8 mouse cellular contexts compared by ENCODE assay signal in genomic region chr14:20658326-20658725, GRCm38 (mm10). TPM values are rescaled to one million over a fixed set of nuclear protein-coding genes. Genes with fewer than 3 reads are reported as not detected.
DNase-seq lines count a peak whose midpoint lies in the region; ATAC-seq and TF ChIP-seq lines count a peak whose summit lies in the region.
"Had no signal": no experiment of that assay in that cellular context is flagged by ENCODE, and none has a peak within 500 bp of the region (broad histone marks: within the 10 kb centered on the region; RNA-seq: fewer than 3 reads in every experiment).

No protein-coding gene starts in this region.

- H3K27me3 ChIP-seq in intestine, postnatal 0 days (replicated peaks; ENCODE audit: control insufficient read depth, insufficient read depth, low read length), result 0 out of 2 replicates have a peak, but pooled peaks cover 5% of the 10 kb centered on the region
- 0 out of 2 replicates have a peak, but pooled peaks cover 2% of the 10 kb centered on the region for H3K27me3 ChIP-seq in intestine, embryonic 15.5 days (replicated peaks)
- H3K27me3 ChIP-seq in lung, embryonic 14.5 days (ENCODE audit: insufficient read depth, low read length), result no peaks in the 10 kb centered on the region
- H3K27me3 ChIP-seq in forebrain, embryonic 13.5 days, result peaks cover 18% of the 10 kb centered on the region

- TF ChIP-seq CTCF in intestine, postnatal 0 days (IDR thresholded peaks at IDR 0.05; ENCODE audit: low read depth), result peak; percentile 84
- TF ChIP-seq CTCF in lung, embryonic 14.5 days (IDR thresholded peaks at IDR 0.05; ENCODE audit: low read depth), result peak; percentile 78

- no peak overlapping the region for H3K9ac ChIP-seq in intestine, postnatal 0 days (ENCODE audit: low read depth, low read length)
- no peak overlapping the region for H3K9ac ChIP-seq in intestine, embryonic 15.5 days
- H3K9ac ChIP-seq in lung, embryonic 14.5 days, result no peak overlapping the region
- no peak overlapping the region for H3K9ac ChIP-seq in forebrain, embryonic 13.5 days

- H3K4me1 ChIP-seq in intestine, postnatal 0 days (replicated peaks; ENCODE audit: control insufficient read depth, insufficient read depth, low read length), result peaks cover 8% of the 10 kb centered on the region
- peaks cover 17% of the 10 kb centered on the region; the same call in 1 of the 2 replicates for H3K4me1 ChIP-seq in intestine, embryonic 15.5 days (replicated peaks)
- H3K4me1 ChIP-seq in lung, embryonic 14.5 days (ENCODE audit: insufficient read depth), result 0 out of 2 replicates have a peak, but pooled peaks cover 3% of the 10 kb centered on the region
- peaks cover 14% of the 10 kb centered on the region for H3K4me1 ChIP-seq in forebrain, embryonic 13.5 days

- no peak overlapping the region for H3K4me3 ChIP-seq in intestine, postnatal 0 days (ENCODE audit: low read depth, low read length)
- H3K4me3 ChIP-seq in intestine, embryonic 15.5 days (replicated peaks), result no peak overlapping the region
- no peak overlapping the region for H3K4me3 ChIP-seq in lung, embryonic 14.5 days (ENCODE audit: low read depth, low read length)
- H3K4me3 ChIP-seq in forebrain, embryonic 13.5 days, result no peak overlapping the region
- H3K4me3 ChIP-seq: myocyte had no signal

- no peaks in the 10 kb centered on the region for H3K9me3 ChIP-seq in intestine, postnatal 0 days (ENCODE audit: control insufficient read depth)
- no peaks in the 10 kb centered on the region for H3K9me3 ChIP-seq in intestine, embryonic 15.5 days
- H3K9me3 ChIP-seq in lung, embryonic 14.5 days (ENCODE audit: low read depth, low read length), result no peaks in the 10 kb centered on the region
- H3K9me3 ChIP-seq in forebrain, embryonic 13.5 days (replicated peaks), result no peaks in the 10 kb centered on the region

- no peak overlapping the region for H3K4me2 ChIP-seq in intestine, postnatal 0 days (replicated peaks; ENCODE audit: low read depth)
- H3K4me2 ChIP-seq in intestine, embryonic 15.5 days (replicated peaks), result no peak overlapping the region
- H3K4me2 ChIP-seq in lung, embryonic 14.5 days, result no peak overlapping the region
- H3K4me2 ChIP-seq in forebrain, embryonic 13.5 days, result no peak overlapping the region

- no peaks in the 10 kb centered on the region for H3K36me3 ChIP-seq in intestine, postnatal 0 days (ENCODE audit: control insufficient read depth, insufficient read depth)
- H3K36me3 ChIP-seq in intestine, embryonic 15.5 days, result no peaks in the 10 kb centered on the region
- H3K36me3 ChIP-seq in lung, embryonic 14.5 days (ENCODE audit: insufficient read depth), result no peaks in the 10 kb centered on the region
- no peaks in the 10 kb centered on the region for H3K36me3 ChIP-seq in forebrain, embryonic 13.5 days (ENCODE audit: poor library complexity, severe bottlenecking)

- no peak for ATAC-seq in intestine, postnatal 0 days
- no peak for ATAC-seq in intestine, embryonic 15.5 days
- ATAC-seq in lung, embryonic 14.5 days (ENCODE audit: insufficient read depth), result no peak
- no peak for ATAC-seq in forebrain, embryonic 13.5 days

- peak; percentile 46 for DNase-seq in urinary bladder, postnatal 14 days (ENCODE audit: low spot score)
- no peak for DNase-seq in urinary bladder, adult 2 months (ENCODE audit: low spot score)
- peak; percentile 48 for DNase-seq in c-Kit-positive CD71-positive TER-119-positive erythroid progenitor cells, embryonic 14.5 days (ENCODE audit: low spot score)
- peak; percentile 82 for DNase-seq in lung, embryonic 14.5 days

- no peak overlapping the region for H3K27ac ChIP-seq in intestine, postnatal 0 days (ENCODE audit: low read depth, low read length)
- no peak overlapping the region for H3K27ac ChIP-seq in intestine, embryonic 15.5 days
- no peak overlapping the region for H3K27ac ChIP-seq in lung, embryonic 14.5 days (ENCODE audit: low read depth)
- no peak overlapping the region for H3K27ac ChIP-seq in forebrain, embryonic 13.5 days

RNA-seq across cellular contexts. Expression of gene Myoz1, which starts 2.0 kb away (rescaled TPM):
- not detected in 2 replicates for polyA plus RNA-seq in intestine, postnatal 0 days (2015; fragmentation: Nextera tagmentation; extraction: Ambion mirVana)
- 0.13 and 0.57 TPM in 2 replicates for polyA plus RNA-seq in intestine, embryonic 15.5 days (2015; fragmentation: Nextera tagmentation; extraction: Ambion mirVana)
- 0.08 and 0.12 TPM in 2 replicates for polyA plus RNA-seq in urinary bladder, adult 2 months (2012; rRNA removed)
- 0.24 and 0.87 TPM in 2 replicates for polyA plus RNA-seq in lung, embryonic 14.5 days (2014; fragmentation: Nextera tagmentation; extraction: Ambion mirVana)
- polyA plus RNA-seq in forebrain, embryonic 13.5 days (2015; fragmentation: Nextera tagmentation; extraction: Ambion mirVana), result not detected in 2 replicates

RNA-seq across cellular contexts. Expression of gene Synpo2l, which starts 9.8 kb away (rescaled TPM):
- polyA plus RNA-seq in intestine, postnatal 0 days (2015; fragmentation: Nextera tagmentation; extraction: Ambion mirVana), result 0.23 and 0.27 TPM in 2 replicates
- polyA plus RNA-seq in intestine, embryonic 15.5 days (2015; fragmentation: Nextera tagmentation; extraction: Ambion mirVana), result 0.13 and 0.52 TPM in 2 replicates
- 0.10 and 0.25 TPM in 2 replicates for polyA plus RNA-seq in urinary bladder, adult 2 months (2012; rRNA removed)
- 0.75 and 2.8 TPM in 2 replicates for polyA plus RNA-seq in lung, embryonic 14.5 days (2014; fragmentation: Nextera tagmentation; extraction: Ambion mirVana)
- polyA plus RNA-seq in forebrain, embryonic 13.5 days (2015; fragmentation: Nextera tagmentation; extraction: Ambion mirVana), result 0.13 and 0.14 TPM in 2 replicates

RNA-seq across cellular contexts. Expression of gene Sec24c, which starts 15.8 kb away (rescaled TPM):
- 51.0 and 53.8 TPM in 2 replicates for polyA plus RNA-seq in intestine, postnatal 0 days (2015; fragmentation: Nextera tagmentation; extraction: Ambion mirVana)
- 82.8 and 96.2 TPM in 2 replicates for polyA plus RNA-seq in intestine, embryonic 15.5 days (2015; fragmentation: Nextera tagmentation; extraction: Ambion mirVana)
- 87.1 and 90.1 TPM in 2 replicates for polyA plus RNA-seq in urinary bladder, adult 2 months (2012; rRNA removed)
- 96.0 and 100 TPM in 2 replicates for polyA plus RNA-seq in lung, embryonic 14.5 days (2014; fragmentation: Nextera tagmentation; extraction: Ambion mirVana)
- polyA plus RNA-seq in forebrain, embryonic 13.5 days (2015; fragmentation: Nextera tagmentation; extraction: Ambion mirVana), result 75.9 and 84.7 TPM in 2 replicates

RNA-seq across cellular contexts. Expression of gene Usp54, which starts 17.5 kb away (rescaled TPM):
- polyA plus RNA-seq in intestine, postnatal 0 days (2015; fragmentation: Nextera tagmentation; extraction: Ambion mirVana), result 2.2 and 2.6 TPM in 2 replicates
- 3.8 and 4.4 TPM in 2 replicates for polyA plus RNA-seq in intestine, embryonic 15.5 days (2015; fragmentation: Nextera tagmentation; extraction: Ambion mirVana)
- polyA plus RNA-seq in urinary bladder, adult 2 months (2012; rRNA removed), result 16.0 and 16.9 TPM in 2 replicates
- 10.0 and 11.8 TPM in 2 replicates for polyA plus RNA-seq in lung, embryonic 14.5 days (2014; fragmentation: Nextera tagmentation; extraction: Ambion mirVana)
- polyA plus RNA-seq in forebrain, embryonic 13.5 days (2015; fragmentation: Nextera tagmentation; extraction: Ambion mirVana), result 8.1 and 10.1 TPM in 2 replicates

RNA-seq across cellular contexts. Expression of gene Fut11, which starts 36.4 kb away (rescaled TPM):
- 7.4 and 8.4 TPM in 2 replicates for polyA plus RNA-seq in intestine, postnatal 0 days (2015; fragmentation: Nextera tagmentation; extraction: Ambion mirVana)
- polyA plus RNA-seq in intestine, embryonic 15.5 days (2015; fragmentation: Nextera tagmentation; extraction: Ambion mirVana), result 21.2 and 22.8 TPM in 2 replicates
- 17.1 and 17.2 TPM in 2 replicates for polyA plus RNA-seq in urinary bladder, adult 2 months (2012; rRNA removed)
- polyA plus RNA-seq in lung, embryonic 14.5 days (2014; fragmentation: Nextera tagmentation; extraction: Ambion mirVana), result 29.2 and 30.2 TPM in 2 replicates
- 18.9 and 19.9 TPM in 2 replicates for polyA plus RNA-seq in forebrain, embryonic 13.5 days (2015; fragmentation: Nextera tagmentation; extraction: Ambion mirVana)
